Mouse (Mus musculus): ENCODE data around the gene Oog4. TPM values are rescaled to one million over a fixed set of nuclear protein-coding genes. Genes with fewer than 3 reads are reported as not detected.
"Not testable (repeated sequence)": the region's sequence is repeated elsewhere in the genome, so short reads cannot be mapped to it uniquely, and the experiment has no call there.

Oog4 gene
- total RNA-seq (2014; fragmentation: Nextera tagmentation) = not detected in 2 replicates
- total RNA-seq (2017) = not detected in 2 replicates

- ATAC-seq (replicated peaks; ENCODE audit: poor library complexity, severe bottlenecking) = no peak
Observed at GRCm38 (mm10) chr4:143450224-143450623, at the start of gene Oog4. Oog4 (minus strand) TSS chr4:143450324.

DNA sequence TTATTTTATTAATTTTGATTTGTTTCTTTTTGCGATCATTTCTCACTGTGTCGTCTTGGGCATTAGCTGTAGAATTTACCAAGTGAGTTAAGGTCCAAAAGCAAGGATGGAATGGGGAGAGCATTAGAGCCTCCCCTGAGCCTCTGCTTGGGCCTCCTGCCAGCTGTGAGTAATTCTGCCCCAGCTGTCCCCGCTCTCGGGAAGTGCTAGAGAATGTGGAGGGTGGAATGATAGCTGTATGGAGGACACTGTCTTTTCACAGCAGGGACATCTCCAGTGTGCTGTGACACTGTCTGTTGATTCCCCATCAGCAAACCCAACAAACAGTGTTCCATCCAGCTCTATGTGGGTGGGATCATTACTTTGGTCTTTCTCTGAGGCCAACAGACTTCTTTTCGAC is 23.4 kb downstream of the Oog4 start:
- ATAC-seq (replicated peaks; ENCODE audit: poor library complexity, severe bottlenecking) = not testable (repeated sequence)

GRCm38 (mm10) chr4:143414121-143414520 is 36.0 kb downstream of the Oog4 start:
- no peak for ATAC-seq (replicated peaks; ENCODE audit: poor library complexity, severe bottlenecking)

- ATAC-seq (replicated peaks; ENCODE audit: poor library complexity, severe bottlenecking) = no peak
Observed at GRCm38 (mm10) chr4:143413621-143414020, 36.5 kb downstream of the Oog4 start.

GRCm38 (mm10) chr4:143412219-143413092 is 37.7 kb downstream of the Oog4 start, which contains the start of gene Pramef8:
Pramef8 (plus strand) TSS chr4:143412426.
- ATAC-seq (replicated peaks; ENCODE audit: poor library complexity, severe bottlenecking) = peak; percentile 93

GRCm38 (mm10) chr4:143411566-143412218 is 38.4 kb downstream of the Oog4 start:
- 0 out of 2 replicates have a peak, but pooled peaks have one; percentile 15 for ATAC-seq (replicated peaks; ENCODE audit: poor library complexity, severe bottlenecking)

DNA sequence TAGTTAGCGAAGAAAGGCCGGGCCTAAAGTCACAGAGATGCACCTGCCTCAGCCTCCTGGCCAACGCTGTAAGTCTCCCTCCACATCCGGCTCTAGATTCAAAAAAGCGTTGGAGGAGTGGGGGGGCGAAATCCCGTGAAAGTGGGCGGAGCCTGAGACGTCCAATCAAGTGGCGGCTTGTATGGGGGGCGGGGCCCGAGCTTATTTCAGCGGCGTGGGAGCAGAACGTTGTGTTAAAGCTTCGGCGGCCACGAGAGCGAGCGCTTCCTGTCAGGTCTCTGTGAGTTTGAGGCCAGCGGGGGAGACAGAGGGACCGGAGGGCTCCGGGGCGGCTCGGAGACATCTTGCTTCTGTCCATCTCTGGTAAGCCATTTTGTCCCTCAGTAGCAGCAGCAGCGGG is 55.9 kb downstream of the Oog4 start, which contains the start of gene Pramel1:
Pramel1 (plus strand) TSS at position 248 of the 400 bp plus-strand sequence.
- no peak for ATAC-seq (replicated peaks; ENCODE audit: poor library complexity, severe bottlenecking)

- peak; percentile 95 for ATAC-seq (replicated peaks; ENCODE audit: poor library complexity, severe bottlenecking)
Observed at GRCm38 (mm10) chr4:143388955-143389702, 61.0 kb downstream of the Oog4 start.

Other genes with a start within 250 kb of the Oog4 start
- 20.5 and 27.8 TPM in 2 replicates for gene Prdm2, start 237.3 kb downstream of the Oog4 start, total RNA-seq (2014; fragmentation: Nextera tagmentation)
- gene Prdm2, start 237.3 kb downstream of the Oog4 start, total RNA-seq (2017) = 11.0 and 12.4 TPM in 2 replicates
- not detected in 2 replicates for gene Pdpn, start 150.8 kb downstream of the Oog4 start, total RNA-seq (2014; fragmentation: Nextera tagmentation)
- not detected in 2 replicates for gene Pdpn, start 150.8 kb downstream of the Oog4 start, total RNA-seq (2017)
- not detected in 2 replicates for gene Lrrc38, start 100.6 kb downstream of the Oog4 start, total RNA-seq (2014; fragmentation: Nextera tagmentation)
- not detected in 2 replicates for gene Lrrc38, start 100.6 kb downstream of the Oog4 start, total RNA-seq (2017)
- not detected in 2 replicates for gene Pramel1, start 55.9 kb downstream of the Oog4 start, total RNA-seq (2014; fragmentation: Nextera tagmentation)
- gene Pramel1, start 55.9 kb downstream of the Oog4 start, total RNA-seq (2017) = not detected in 2 replicates
- gene Pramef8, start 37.9 kb downstream of the Oog4 start, total RNA-seq (2014; fragmentation: Nextera tagmentation) = 13.9 and 15.5 TPM in 2 replicates
- gene Pramef8, start 37.9 kb downstream of the Oog4 start, total RNA-seq (2017) = 8.5 and 10.4 TPM in 2 replicates
- gene Gm13043, start 61.0 kb upstream of the Oog4 start, total RNA-seq (2014; fragmentation: Nextera tagmentation) = not detected in 2 replicates
- gene Gm13043, start 61.0 kb upstream of the Oog4 start, total RNA-seq (2017) = not detected in 2 replicates
- gene Gm13040, start 85.6 kb upstream of the Oog4 start, total RNA-seq (2014; fragmentation: Nextera tagmentation) = not detected in 2 replicates
- not detected in 2 replicates for gene Gm13040, start 85.6 kb upstream of the Oog4 start, total RNA-seq (2017)
- not detected in 2 replicates for gene BC080695, start 101.4 kb upstream of the Oog4 start, total RNA-seq (2014; fragmentation: Nextera tagmentation)
- gene BC080695, start 101.4 kb upstream of the Oog4 start, total RNA-seq (2017) = not detected in 2 replicates
- gene Gm13057, start 101.4 kb upstream of the Oog4 start, total RNA-seq (2014; fragmentation: Nextera tagmentation) = not detected in 2 replicates
- gene Gm13057, start 101.4 kb upstream of the Oog4 start, total RNA-seq (2017) = not detected in 2 replicates
- gene Gm13083, start 164.7 kb upstream of the Oog4 start, total RNA-seq (2014; fragmentation: Nextera tagmentation) = not detected in 2 replicates
- not detected in 2 replicates for gene Gm13083, start 164.7 kb upstream of the Oog4 start, total RNA-seq (2017)
- gene Gm13088, start 206.9 kb upstream of the Oog4 start, total RNA-seq (2014; fragmentation: Nextera tagmentation) = not detected in 2 replicates
- gene Gm13088, start 206.9 kb upstream of the Oog4 start, total RNA-seq (2017) = not detected in 2 replicates